In the genomic region with DNA sequence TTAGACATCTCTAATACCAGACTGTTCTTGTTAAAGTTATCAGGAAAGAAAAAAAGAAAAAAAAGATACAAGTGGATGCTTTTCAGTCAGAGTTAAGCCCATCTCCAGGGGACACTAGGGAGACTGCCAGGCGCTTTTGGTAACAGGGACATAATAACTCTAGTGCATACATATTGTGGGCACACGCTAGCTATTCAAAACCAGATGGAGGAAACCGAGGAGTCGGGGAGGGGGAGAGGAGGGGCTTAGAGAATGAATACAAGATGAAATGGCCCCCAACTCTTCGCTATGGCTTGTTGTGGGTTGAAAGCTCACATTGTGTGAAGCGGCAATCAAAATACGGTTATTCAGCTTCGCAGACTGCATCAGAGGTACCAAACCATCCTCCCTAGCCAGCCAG, we compare ENCODE assay signal across 21 mouse cellular contexts. TPM values are rescaled to one million over a fixed set of nuclear protein-coding genes. Genes with fewer than 3 reads are reported as not detected.
A peak's percentile ranks its signal among the peaks of the same experiment; 100 is the strongest.
DNase-seq lines count a peak whose midpoint lies in the region; ATAC-seq and TF ChIP-seq lines count a peak whose summit lies in the region.
"Had no signal": no experiment of that assay in that cellular context is flagged by ENCODE, and none has a peak within 500 bp of the region (broad histone marks: within the 10 kb centered on the region; RNA-seq: fewer than 3 reads in every experiment).

No protein-coding gene starts in this region.

- H3K27ac ChIP-seq in heart, embryonic 10.5 days, result no peak overlapping the region
- no peak overlapping the region for H3K27ac ChIP-seq in embryonic facial prominence, embryonic 10.5 days (replicated peaks)
- no peak overlapping the region for H3K27ac ChIP-seq in forebrain, embryonic 12.5 days
- no peak overlapping the region for H3K27ac ChIP-seq in gastrocnemius, adult 2 months
- H3K27ac ChIP-seq: heart, adult 2 months; heart, embryonic 15.5 days; hindbrain, embryonic 14.5 days; intestine, embryonic 15.5 days; midbrain, embryonic 15.5 days had no signal

- peak; percentile 53 for DNase-seq in heart, embryonic 10.5 days (ENCODE audit: low spot score)
- no peak for DNase-seq in heart, postnatal 10 days
- DNase-seq in embryonic facial prominence, embryonic 10.5 days (ENCODE audit: low spot score), result peak; percentile 10
- peak; percentile 17 for DNase-seq in forelimb bud, embryonic 11.5 days (ENCODE audit: low read depth, low spot score)
- no peak for DNase-seq in layer of hippocampus, adult 18-20 months (ENCODE audit: low spot score in 2 of 2)
- DNase-seq in thymus, postnatal 25 days, result no peak
- no peak for DNase-seq in gastrocnemius, adult 2 months
- DNase-seq: adrenal gland, postnatal 14 days; cerebellum, adult 8-10 months; gastrocnemius, postnatal 25 days; heart, adult 2 months; heart, postnatal 4 days; kidney, postnatal 25 days; lung, postnatal 4 days; thymus, postnatal 36 days had no signal

- peaks cover 3% of the 10 kb centered on the region; the same call in 1 of the 2 replicates for H3K4me1 ChIP-seq in heart, embryonic 10.5 days
- peaks cover 6% of the 10 kb centered on the region; the same call in 1 of the 2 replicates for H3K4me1 ChIP-seq in embryonic facial prominence, embryonic 10.5 days
- H3K4me1 ChIP-seq in forebrain, embryonic 12.5 days, result peaks cover 10% of the 10 kb centered on the region
- H3K4me1 ChIP-seq: intestine, embryonic 15.5 days; midbrain, embryonic 15.5 days had no signal

- H3K27me3 ChIP-seq in heart, embryonic 10.5 days (ENCODE audit: insufficient read depth, poor library complexity, severe bottlenecking), result no peaks in the 10 kb centered on the region
- no peaks in the 10 kb centered on the region for H3K27me3 ChIP-seq in embryonic facial prominence, embryonic 10.5 days (replicated peaks; ENCODE audit: low read depth, poor library complexity, severe bottlenecking)
- H3K27me3 ChIP-seq in forebrain, embryonic 12.5 days, result no peaks in the 10 kb centered on the region
- H3K27me3 ChIP-seq: heart, embryonic 15.5 days; intestine, embryonic 15.5 days; midbrain, embryonic 15.5 days had no signal

- H3K4me3 ChIP-seq in heart, embryonic 10.5 days, result no peak overlapping the region
- no peak overlapping the region for H3K4me3 ChIP-seq in embryonic facial prominence, embryonic 10.5 days
- no peak overlapping the region for H3K4me3 ChIP-seq in forebrain, embryonic 12.5 days (replicated peaks)
- no peak overlapping the region for H3K4me3 ChIP-seq in gastrocnemius, adult 2 months
- H3K4me3 ChIP-seq: heart, adult 2 months; heart, embryonic 15.5 days; intestine, embryonic 15.5 days; midbrain, embryonic 15.5 days had no signal

- ATAC-seq in forebrain, embryonic 12.5 days (ENCODE audit: low FRiP score), result peak; percentile 57; the same call in 1 of the 2 replicates
- ATAC-seq: CD4-positive, CD25-positive, alpha-beta regulatory T cell, adult 4 months; intestine, embryonic 15.5 days; midbrain, embryonic 15.5 days had no signal

- H3K36me3 ChIP-seq in heart, embryonic 10.5 days, result no peaks in the 10 kb centered on the region; the same call in 1 of the 2 replicates
- H3K36me3 ChIP-seq in embryonic facial prominence, embryonic 10.5 days (replicated peaks), result no peaks in the 10 kb centered on the region
- H3K36me3 ChIP-seq in forebrain, embryonic 12.5 days (replicated peaks), result no peaks in the 10 kb centered on the region
- H3K36me3 ChIP-seq: heart, embryonic 15.5 days; intestine, embryonic 15.5 days; midbrain, embryonic 15.5 days had no signal

- no peak for TF ChIP-seq CTCF in gastrocnemius, adult 2 months (IDR thresholded peaks at IDR 0.05)

- WGBS in heart, embryonic 10.5 days, result 88% methylated on average over 8 of the region's 8 CpGs
- WGBS in embryonic facial prominence, embryonic 10.5 days, result 64% methylated on average over 8 of the region's 8 CpGs
- 30% methylated on average over 8 of the region's 8 CpGs for WGBS in forebrain, embryonic 12.5 days

- intact Hi-C loops in heart, postnatal 10 days (cut with DNase I), result loop anchor here (10.0 kb wide), 1 partner anchor 319 kb away; no protein-coding TSS in a partner anchor
- intact Hi-C loops in gastrocnemius, adult 2 months (cut with DNase I), result loop anchor here (10.0 kb wide), 1 partner anchor 189 kb away; no protein-coding TSS in a partner anchor

- H3K4me2 ChIP-seq in forebrain, embryonic 12.5 days, result peak overlapping the region; percentile 15; the same call in 1 of the 2 replicates
- H3K4me2 ChIP-seq: heart, embryonic 15.5 days; hindbrain, embryonic 14.5 days; intestine, embryonic 15.5 days; midbrain, embryonic 15.5 days had no signal

- no peaks in the 10 kb centered on the region for H3K9me3 ChIP-seq in heart, embryonic 10.5 days
- H3K9me3 ChIP-seq in embryonic facial prominence, embryonic 10.5 days, result no peaks in the 10 kb centered on the region
- no peaks in the 10 kb centered on the region for H3K9me3 ChIP-seq in forebrain, embryonic 12.5 days
- H3K9me3 ChIP-seq: heart, embryonic 15.5 days; intestine, embryonic 15.5 days; midbrain, embryonic 15.5 days had no signal

- no peak overlapping the region for H3K9ac ChIP-seq in forebrain, embryonic 12.5 days
- H3K9ac ChIP-seq: heart, embryonic 15.5 days; hindbrain, embryonic 14.5 days; intestine, embryonic 15.5 days; midbrain, embryonic 15.5 days had no signal

RNA-seq across cellular contexts. Expression of a gene that starts 53.6 kb away (rescaled TPM):
- polyA plus RNA-seq in heart, embryonic 10.5 days (2016; fragmentation: Nextera tagmentation; extraction: Ambion mirVana), result 45.0 and 57.7 TPM in 2 replicates
- total RNA-seq in heart, postnatal 10 days (2021), result 10 to 100 TPM; 52.4 to 54.1 TPM
- 37.1 and 39.7 TPM in 2 replicates for polyA plus RNA-seq in embryonic facial prominence, embryonic 10.5 days (2016; fragmentation: Nextera tagmentation; extraction: Ambion mirVana)
- polyA plus RNA-seq in forebrain, embryonic 12.5 days (2016; fragmentation: Nextera tagmentation; extraction: Ambion mirVana), result 53.2 and 57.5 TPM in 2 replicates
- total RNA-seq in layer of hippocampus, adult 18-20 months (2021), result 10 to 100 TPM; 37.5 to 41.3 TPM
- 10 to 100 TPM; 42.1 to 45.1 TPM for total RNA-seq in gastrocnemius, adult 2 months (2021)

Comparison
In these comparisons a context has a peak if more than half of its experiments do, and no peak if none do; other contexts are left out.
1. DNase-seq: peak in heart, embryonic 10.5 days (single experiment), embryonic facial prominence, embryonic 10.5 days (single experiment) and forelimb bud, embryonic 11.5 days (single experiment); none in heart, postnatal 10 days (0 of 2), layer of hippocampus, adult 18-20 months (0 of 2), thymus, postnatal 25 days (single experiment) and gastrocnemius, adult 2 months (single experiment).